Mouse (Mus musculus) liver, embryonic 14.5 days (tissue): ENCODE data around the gene Xpo4.

ENCODE experiments used
- CTCF ChIP-seq: IDR thresholded peaks from 2 replicates; pipeline ENCODE4 v1.5.1; 2016; ENCODE audit warnings: antibody characterized with exemption, low read depth, control low read depth
- EP300 ChIP-seq: IDR thresholded peaks from 2 replicates; pipeline ENCODE4 v1.6.1; 2016; ENCODE audit warnings: antibody characterized with exemption, low read depth

DNA sequence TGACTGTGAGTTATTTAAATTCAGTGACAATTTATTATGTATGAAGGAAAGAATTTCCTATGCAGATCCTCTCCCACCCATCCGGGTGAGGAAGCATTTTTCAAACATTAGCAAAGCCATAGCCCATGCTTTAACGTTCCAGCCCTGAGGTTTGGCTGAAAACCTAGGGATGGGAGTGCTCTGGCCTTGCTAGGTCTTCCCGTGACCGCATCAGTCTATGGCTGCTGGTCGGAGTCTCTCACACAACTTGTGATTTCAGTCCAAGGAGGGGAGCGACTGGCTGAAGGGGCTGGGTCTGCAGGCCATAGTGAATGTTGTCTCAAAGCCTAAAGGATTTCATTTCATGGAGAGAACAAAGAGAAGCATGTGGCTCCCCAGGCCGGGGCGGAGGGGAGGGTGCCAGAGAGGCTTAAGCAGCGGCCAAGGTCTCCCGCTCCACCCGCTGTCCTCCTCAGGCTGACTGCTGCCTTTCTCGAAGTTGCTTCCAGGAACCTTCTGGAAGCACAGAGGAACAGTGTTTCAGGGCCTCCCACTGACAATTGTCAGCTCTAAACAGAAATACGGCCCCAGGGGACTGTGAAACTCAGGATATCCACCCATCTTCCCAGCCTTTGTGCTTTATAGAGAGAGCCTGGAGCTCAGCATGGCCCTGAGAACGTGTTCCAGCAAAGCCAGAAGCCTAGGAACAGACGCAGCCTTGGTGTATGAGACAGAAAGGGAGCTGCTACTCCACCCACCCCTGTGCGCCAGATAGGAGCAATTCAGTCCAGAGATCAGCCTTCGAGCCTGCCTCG is 42.1 kb upstream of the Xpo4 start:
- TF ChIP-seq CTCF = no peak
- no peak for TF ChIP-seq EP300
